8 mouse cellular contexts compared by ENCODE assay signal in the genomic region with DNA sequence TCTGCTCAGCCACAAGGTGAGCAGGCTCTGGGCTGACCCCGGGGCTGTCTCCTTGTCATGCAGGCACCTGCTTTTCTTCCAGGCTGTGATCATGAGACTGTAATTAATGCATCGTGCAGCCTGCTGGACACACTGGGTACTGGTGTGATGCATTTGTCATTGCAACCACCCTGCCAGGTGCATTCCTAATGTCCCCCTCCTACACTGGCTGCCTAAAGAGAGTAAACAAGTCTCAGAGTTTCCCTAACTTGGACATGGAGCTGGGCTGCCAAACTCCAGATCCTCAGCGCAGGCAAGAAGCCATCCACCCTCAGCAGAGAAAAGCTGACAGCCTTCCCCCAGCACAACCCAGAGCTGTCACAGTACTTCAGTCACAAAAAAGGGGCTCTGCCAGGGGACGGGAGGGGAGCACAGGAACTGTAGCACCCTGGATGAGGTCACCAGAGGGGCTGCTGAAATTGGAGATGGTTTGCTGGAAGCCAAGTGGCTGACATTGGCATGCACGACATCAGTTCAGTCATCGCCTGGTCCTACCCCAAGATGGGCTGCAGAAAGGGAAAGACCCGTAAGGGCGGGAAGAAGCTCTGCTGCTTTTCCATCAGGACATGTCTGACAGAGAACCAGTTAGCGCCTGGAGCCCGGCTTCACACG. TPM values are rescaled to one million over a fixed set of nuclear protein-coding genes. Genes with fewer than 3 reads are reported as not detected.
A peak's percentile ranks its signal among the peaks of the same experiment; 100 is the strongest.
DNase-seq lines count a peak whose midpoint lies in the region; ATAC-seq lines count a peak whose summit lies in the region.

No protein-coding gene starts in this region.

- peaks cover 54% of the 10 kb centered on the region for H3K36me3 ChIP-seq in liver, embryonic 12.5 days
- H3K36me3 ChIP-seq in liver, embryonic 11.5 days (ENCODE audit: control insufficient read depth, insufficient read depth, low read length): peaks cover 11% of the 10 kb centered on the region
- H3K36me3 ChIP-seq in forebrain, embryonic 11.5 days (ENCODE audit: control insufficient read depth, insufficient read depth, low read length): no peaks in the 10 kb centered on the region; the same call in 1 of the 2 replicates
- no peaks in the 10 kb centered on the region for H3K36me3 ChIP-seq in hindbrain, embryonic 11.5 days (ENCODE audit: control insufficient read depth, insufficient read depth, low read length)

- 82% methylated on average over 11 of the region's 11 CpGs for WGBS in liver, embryonic 12.5 days (ENCODE audit: insufficient replicate concordance)
- 75% methylated on average over 11 of the region's 11 CpGs for WGBS in liver, embryonic 11.5 days
- 49% methylated on average over 11 of the region's 11 CpGs for WGBS in forebrain, embryonic 11.5 days
- 59% methylated on average over 11 of the region's 11 CpGs for WGBS in hindbrain, embryonic 11.5 days

- no peak overlapping the region for H3K9ac ChIP-seq in liver, embryonic 12.5 days
- H3K9ac ChIP-seq in liver, embryonic 11.5 days (ENCODE audit: low read depth, low read length): no peak overlapping the region
- no peak overlapping the region; the same call in 1 of the 2 replicates for H3K9ac ChIP-seq in forebrain, embryonic 11.5 days (ENCODE audit: low read length)
- H3K9ac ChIP-seq in hindbrain, embryonic 11.5 days (ENCODE audit: low read depth, low read length): no peak overlapping the region

- H3K4me1 ChIP-seq in liver, embryonic 12.5 days: peaks cover 89% of the 10 kb centered on the region
- H3K4me1 ChIP-seq in liver, embryonic 11.5 days (replicated peaks; ENCODE audit: control insufficient read depth, insufficient read depth, low read length): peaks cover 36% of the 10 kb centered on the region
- peaks cover 7% of the 10 kb centered on the region; the same call in 1 of the 2 replicates for H3K4me1 ChIP-seq in forebrain, embryonic 11.5 days (replicated peaks; ENCODE audit: control insufficient read depth, insufficient read depth, low read length)
- H3K4me1 ChIP-seq in hindbrain, embryonic 11.5 days (replicated peaks; ENCODE audit: control insufficient read depth, insufficient read depth, low read length): no peaks in the 10 kb centered on the region; the same call in 1 of the 2 replicates

- peak overlapping the region; percentile 46; the same call in 1 of the 2 replicates for H3K27ac ChIP-seq in liver, embryonic 12.5 days
- H3K27ac ChIP-seq in liver, embryonic 11.5 days (ENCODE audit: low read depth, low read length): no peak overlapping the region
- H3K27ac ChIP-seq in forebrain, embryonic 11.5 days (ENCODE audit: low read depth, low read length): peak overlapping the region; percentile 72
- no peak overlapping the region for H3K27ac ChIP-seq in hindbrain, embryonic 11.5 days (ENCODE audit: low read depth, low read length)

- no peak overlapping the region for H3K4me2 ChIP-seq in liver, embryonic 12.5 days
- H3K4me2 ChIP-seq in liver, embryonic 11.5 days: no peak overlapping the region
- H3K4me2 ChIP-seq in forebrain, embryonic 11.5 days (ENCODE audit: low read depth, low read length, severe bottlenecking): no peak overlapping the region
- H3K4me2 ChIP-seq in hindbrain, embryonic 11.5 days (replicated peaks; ENCODE audit: low read depth, low read length): no peak overlapping the region

- H3K9me3 ChIP-seq in liver, embryonic 12.5 days (replicated peaks): no peaks in the 10 kb centered on the region
- no peaks in the 10 kb centered on the region for H3K9me3 ChIP-seq in liver, embryonic 11.5 days (ENCODE audit: control insufficient read depth, low read length)
- H3K9me3 ChIP-seq in forebrain, embryonic 11.5 days (ENCODE audit: control insufficient read depth, low read length): no peaks in the 10 kb centered on the region
- no peaks in the 10 kb centered on the region for H3K9me3 ChIP-seq in hindbrain, embryonic 11.5 days (ENCODE audit: control insufficient read depth, low read length)

- H3K4me3 ChIP-seq in liver, embryonic 12.5 days: no peak overlapping the region
- H3K4me3 ChIP-seq in liver, embryonic 11.5 days (ENCODE audit: low read depth, low read length): no peak overlapping the region
- H3K4me3 ChIP-seq in forebrain, embryonic 11.5 days (ENCODE audit: low read depth, low read length): no peak overlapping the region
- no peak overlapping the region for H3K4me3 ChIP-seq in hindbrain, embryonic 11.5 days (ENCODE audit: low read depth, low read length)

- no peak for DNase-seq in liver, embryonic 11.5 days (ENCODE audit: low spot score)
- DNase-seq in forebrain, embryonic 11.5 days (ENCODE audit: low spot score): no peak
- DNase-seq in hindbrain, embryonic 11.5 days (ENCODE audit: low spot score): peak; percentile 5
- DNase-seq in lung, postnatal 36 days: peak; percentile 43
- DNase-seq in adrenal gland, postnatal 10 days: no peak

- no peaks in the 10 kb centered on the region for H3K27me3 ChIP-seq in liver, embryonic 12.5 days (replicated peaks)
- no peaks in the 10 kb centered on the region for H3K27me3 ChIP-seq in liver, embryonic 11.5 days (replicated peaks; ENCODE audit: control insufficient read depth, insufficient read depth, low read length)
- no peaks in the 10 kb centered on the region for H3K27me3 ChIP-seq in forebrain, embryonic 11.5 days (ENCODE audit: control insufficient read depth, insufficient read depth, low read length)
- H3K27me3 ChIP-seq in hindbrain, embryonic 11.5 days (ENCODE audit: control insufficient read depth, insufficient read depth, low read length): no peaks in the 10 kb centered on the region

- ATAC-seq in liver, embryonic 12.5 days: no peak
- no peak for ATAC-seq in liver, embryonic 11.5 days (replicated peaks; ENCODE audit: low FRiP score)
- 0 out of 2 replicates have a peak, but pooled peaks have one; percentile 25 for ATAC-seq in forebrain, embryonic 11.5 days (replicated peaks; ENCODE audit: low FRiP score)
- ATAC-seq in hindbrain, embryonic 11.5 days (ENCODE audit: low FRiP score): peak; percentile 38; the same call in 1 of the 2 replicates
- ATAC-seq in monocyte, adult 5-6 weeks (replicated peaks; ENCODE audit: insufficient number of reproducible peaks, low FRiP score, low TSS enrichment, poor library complexity, severe bottlenecking): no peak
- ATAC-seq in granulocyte monocyte progenitor cell, adult 5-6 weeks (replicated peaks; ENCODE audit: poor library complexity, severe bottlenecking): no peak

RNA-seq across cellular contexts. Expression of a gene that starts 15.7 kb away (rescaled TPM):
- 97.0 and 97.7 TPM in 2 replicates for polyA plus RNA-seq in liver, embryonic 12.5 days (2016; fragmentation: Nextera tagmentation; extraction: Ambion mirVana)
- polyA plus RNA-seq in liver, embryonic 11.5 days (2014; fragmentation: Nextera tagmentation; extraction: Ambion mirVana): 126 and 132 TPM in 2 replicates
- 115 and 116 TPM in 2 replicates for polyA plus RNA-seq in forebrain, embryonic 11.5 days (2014; fragmentation: Nextera tagmentation; extraction: Ambion mirVana)
- 121 and 130 TPM in 2 replicates for polyA plus RNA-seq in hindbrain, embryonic 11.5 days (2014; fragmentation: Nextera tagmentation; extraction: Ambion mirVana)
- total RNA-seq in monocyte, adult 5-6 weeks (2017): 24.3 to 43.0 TPM (median 42.0 TPM) in 3 replicates
- total RNA-seq in adrenal gland, postnatal 10 days (2021): 10 to 100 TPM; 42.2 to 46.4 TPM
- total RNA-seq in granulocyte monocyte progenitor cell, adult 5-6 weeks (2014; fragmentation: Nextera tagmentation): 54.9 and 65.5 TPM in 2 replicates
- total RNA-seq in granulocyte monocyte progenitor cell, adult 5-6 weeks (2017): 77.7 and 82.8 TPM in 2 replicates

RNA-seq across cellular contexts. Expression of a gene that starts 31.2 kb away (rescaled TPM):
- polyA plus RNA-seq in liver, embryonic 12.5 days (2016; fragmentation: Nextera tagmentation; extraction: Ambion mirVana): 11.1 and 11.7 TPM in 2 replicates
- 14.8 and 15.2 TPM in 2 replicates for polyA plus RNA-seq in liver, embryonic 11.5 days (2014; fragmentation: Nextera tagmentation; extraction: Ambion mirVana)
- 11.4 and 12.9 TPM in 2 replicates for polyA plus RNA-seq in forebrain, embryonic 11.5 days (2014; fragmentation: Nextera tagmentation; extraction: Ambion mirVana)
- polyA plus RNA-seq in hindbrain, embryonic 11.5 days (2014; fragmentation: Nextera tagmentation; extraction: Ambion mirVana): 8.3 and 10.9 TPM in 2 replicates
- 0.75 to 5.1 TPM (median 2.6 TPM) in 3 replicates for total RNA-seq in monocyte, adult 5-6 weeks (2017)
- total RNA-seq in adrenal gland, postnatal 10 days (2021): 1 to 10 TPM; 3.2 to 4.8 TPM
- 2.3 and 11.5 TPM in 2 replicates for total RNA-seq in granulocyte monocyte progenitor cell, adult 5-6 weeks (2014; fragmentation: Nextera tagmentation)
- total RNA-seq in granulocyte monocyte progenitor cell, adult 5-6 weeks (2017): 5.5 and 7.2 TPM in 2 replicates

Comparison
In these comparisons a context has a peak if more than half of its experiments do, and no peak if none do; other contexts are left out.
1. H3K27ac ChIP-seq: peak in liver, embryonic 12.5 days (single experiment) and forebrain, embryonic 11.5 days (single experiment); none in liver, embryonic 11.5 days (single experiment) and hindbrain, embryonic 11.5 days (single experiment).
2. ATAC-seq: peak in forebrain, embryonic 11.5 days (single experiment) and hindbrain, embryonic 11.5 days (single experiment); none in liver, embryonic 12.5 days (single experiment), liver, embryonic 11.5 days (single experiment), monocyte, adult 5-6 weeks (single experiment) and granulocyte monocyte progenitor cell, adult 5-6 weeks (single experiment).
3. DNase-seq: peak in hindbrain, embryonic 11.5 days (single experiment) and lung, postnatal 36 days (single experiment); none in liver, embryonic 11.5 days (single experiment), forebrain, embryonic 11.5 days (single experiment) and adrenal gland, postnatal 10 days (single experiment).